Comparison of ENCODE assay signal across 8 mouse cellular contexts in genomic region chr5:131537831-131538310, GRCm38 (mm10).
A peak's percentile ranks its signal among the peaks of the same experiment; 100 is the strongest.
DNase-seq lines count a peak whose midpoint lies in the region; ATAC-seq and TF ChIP-seq lines count a peak whose summit lies in the region.

No protein-coding gene starts in this region.

- no peaks in the 10 kb centered on the region for H3K79me2 ChIP-seq in heart, adult 2 months (replicated peaks; ENCODE audit: control insufficient read depth, insufficient read depth, low read length)

- ATAC-seq in kidney, embryonic 16.5 days (ENCODE audit: low FRiP score, low TSS enrichment), result peak; percentile 58
- ATAC-seq in lung, postnatal 0 days, result peak; percentile 53

- TF ChIP-seq POLR2A in heart, adult 2 months (IDR thresholded peaks at IDR 0.05; ENCODE audit: insufficient read depth, low read depth, low read length), result no peak
- TF ChIP-seq POLR2A in small intestine, adult 2 months (IDR thresholded peaks at IDR 0.05; ENCODE audit: low read depth, low read length), result no peak

- peak overlapping the region; percentile 92 for H3K27ac ChIP-seq in heart, adult 2 months
- peak overlapping the region; percentile 81 for H3K27ac ChIP-seq in kidney, embryonic 16.5 days (ENCODE audit: low read length)
- H3K27ac ChIP-seq in lung, postnatal 0 days (ENCODE audit: low read length), result peak overlapping the region; percentile 49; the same call in 1 of the 2 replicates
- H3K27ac ChIP-seq in small intestine, adult 2 months (ENCODE audit: insufficient read depth, low read depth, low read length), result peak overlapping the region; percentile 55

- peak; percentile 19 for DNase-seq in thymus, postnatal 4 days
- no peak for DNase-seq in thymus, postnatal 10 days (ENCODE audit: low spot score in 2 of 2)
- peak; percentile 85 for DNase-seq in embryo, embryonic 11 days
- peak in 1 of 2 experiments; percentile 68 for DNase-seq in heart, adult 2 months
- peak; percentile 39 for DNase-seq in lung, postnatal 0 days (ENCODE audit: low spot score)
- no peak for DNase-seq in thymus, adult 18-20 months

- 0% methylated on average over 47 of the region's 48 CpGs for WGBS in heart, adult 2 months
- under 1% methylated on average over 39 of the region's 48 CpGs for WGBS in kidney, embryonic 16.5 days
- 5% methylated on average over 32 of the region's 48 CpGs for WGBS in lung, postnatal 0 days
- WGBS in small intestine, adult 2 months, result 1% methylated on average over 47 of the region's 48 CpGs

- peaks cover 7% of the 10 kb centered on the region for H3K36me3 ChIP-seq in heart, adult 2 months (ENCODE audit: control insufficient read depth, insufficient read depth, low read length)
- H3K36me3 ChIP-seq in kidney, embryonic 16.5 days (ENCODE audit: insufficient read depth, low read length), result peaks cover 2% of the 10 kb centered on the region; the same call in 1 of the 2 replicates
- H3K36me3 ChIP-seq in lung, postnatal 0 days (ENCODE audit: insufficient read depth, low read length), result no peaks in the 10 kb centered on the region
- H3K36me3 ChIP-seq in small intestine, adult 2 months (ENCODE audit: control insufficient read depth, insufficient read depth, low read length), result no peaks in the 10 kb centered on the region

- H3K9me3 ChIP-seq in kidney, embryonic 16.5 days (ENCODE audit: low read length), result no peaks in the 10 kb centered on the region
- H3K9me3 ChIP-seq in lung, postnatal 0 days (ENCODE audit: low read length), result no peaks in the 10 kb centered on the region

- H3K27me3 ChIP-seq in heart, adult 2 months (ENCODE audit: control insufficient read depth, insufficient read depth, low read length), result no peaks in the 10 kb centered on the region
- H3K27me3 ChIP-seq in kidney, embryonic 16.5 days (ENCODE audit: insufficient read depth, low read length), result peaks cover 2% of the 10 kb centered on the region; the same call in 1 of the 2 replicates
- peaks cover 8% of the 10 kb centered on the region; the same call in 1 of the 2 replicates for H3K27me3 ChIP-seq in lung, postnatal 0 days (replicated peaks; ENCODE audit: insufficient read depth, low read length)
- no peaks in the 10 kb centered on the region for H3K27me3 ChIP-seq in small intestine, adult 2 months (ENCODE audit: control insufficient read depth, insufficient read depth, low read length)

- H3K9ac ChIP-seq in heart, adult 2 months (ENCODE audit: low read depth, low read length), result peak overlapping the region; percentile 93
- peak overlapping the region; percentile 94 for H3K9ac ChIP-seq in kidney, embryonic 16.5 days (replicated peaks; ENCODE audit: low read length)
- H3K9ac ChIP-seq in lung, postnatal 0 days (replicated peaks; ENCODE audit: low read depth), result peak overlapping the region; percentile 42

- intact Hi-C loops in heart, adult 2 months (cut with DNase I), result loop anchor here (5.0 to 10.0 kb wide), 2 partner anchors 114 to 577 kb away; no protein-coding TSS in a partner anchor

- peak overlapping the region; percentile 78 for H3K4me2 ChIP-seq in kidney, embryonic 16.5 days (replicated peaks; ENCODE audit: low read depth, low read length)
- H3K4me2 ChIP-seq in lung, postnatal 0 days (replicated peaks; ENCODE audit: low read depth, low read length), result peak overlapping the region; percentile 92

- H3K4me3 ChIP-seq in heart, adult 2 months, result peak overlapping the region; percentile 89
- H3K4me3 ChIP-seq in kidney, embryonic 16.5 days (ENCODE audit: low read length), result peak overlapping the region; percentile 84
- H3K4me3 ChIP-seq in lung, postnatal 0 days (ENCODE audit: low read depth, low read length), result peak overlapping the region; percentile 59
- H3K4me3 ChIP-seq in small intestine, adult 2 months (ENCODE audit: low read depth, low read length), result peak overlapping the region; percentile 81

- H3K4me1 ChIP-seq in heart, adult 2 months (ENCODE audit: control insufficient read depth, insufficient read depth, low read length), result peaks cover 1% of the 10 kb centered on the region; the same call in 1 of the 2 replicates
- peaks cover 20% of the 10 kb centered on the region for H3K4me1 ChIP-seq in kidney, embryonic 16.5 days (ENCODE audit: insufficient read depth, low read length)
- no peaks in the 10 kb centered on the region; the same call in 1 of the 2 replicates for H3K4me1 ChIP-seq in lung, postnatal 0 days (ENCODE audit: insufficient read depth, low read depth, low read length)
- H3K4me1 ChIP-seq in small intestine, adult 2 months (ENCODE audit: control insufficient read depth, insufficient read depth, insufficient read length, low read length), result no peaks in the 10 kb centered on the region; the same call in none of the 2 replicates

- TF ChIP-seq CTCF in heart, adult 2 months (IDR thresholded peaks at IDR 0.05), result no peak
- TF ChIP-seq CTCF in lung, postnatal 0 days (IDR thresholded peaks at IDR 0.05), result no peak
- no peak for TF ChIP-seq CTCF in small intestine, adult 2 months (IDR thresholded peaks at IDR 0.05; ENCODE audit: extremely low read depth, insufficient read length, insufficient replicate concordance, low read depth, low read length)

- TF ChIP-seq EP300 in heart, adult 2 months (IDR thresholded peaks at IDR 0.05; ENCODE audit: insufficient read depth, low read depth, low read length), result no peak
- no peak for TF ChIP-seq EP300 in lung, postnatal 0 days (IDR thresholded peaks at IDR 0.05)

Comparison
In these comparisons a context has a peak if more than half of its experiments do, and no peak if none do; other contexts are left out.
1. DNase-seq: peak in thymus, postnatal 4 days (single experiment), embryo, embryonic 11 days (single experiment) and lung, postnatal 0 days (single experiment); none in thymus, postnatal 10 days (0 of 2) and thymus, adult 18-20 months (0 of 2).
2. H3K9ac ChIP-seq: peak in every context shown above with its lines; median percentile 94 in kidney, embryonic 16.5 days; 93 in heart, adult 2 months; 42 in lung, postnatal 0 days.
3. Peak in every context shown above with its lines, with median percentiles within 50 percentile points of each other: H3K27ac ChIP-seq and H3K4me3 ChIP-seq.